Mouse (Mus musculus): ENCODE data around the gene Prim1.
A peak's percentile ranks its signal among the peaks of the same experiment; 100 is the strongest.

Gene Prim1

DNA sequence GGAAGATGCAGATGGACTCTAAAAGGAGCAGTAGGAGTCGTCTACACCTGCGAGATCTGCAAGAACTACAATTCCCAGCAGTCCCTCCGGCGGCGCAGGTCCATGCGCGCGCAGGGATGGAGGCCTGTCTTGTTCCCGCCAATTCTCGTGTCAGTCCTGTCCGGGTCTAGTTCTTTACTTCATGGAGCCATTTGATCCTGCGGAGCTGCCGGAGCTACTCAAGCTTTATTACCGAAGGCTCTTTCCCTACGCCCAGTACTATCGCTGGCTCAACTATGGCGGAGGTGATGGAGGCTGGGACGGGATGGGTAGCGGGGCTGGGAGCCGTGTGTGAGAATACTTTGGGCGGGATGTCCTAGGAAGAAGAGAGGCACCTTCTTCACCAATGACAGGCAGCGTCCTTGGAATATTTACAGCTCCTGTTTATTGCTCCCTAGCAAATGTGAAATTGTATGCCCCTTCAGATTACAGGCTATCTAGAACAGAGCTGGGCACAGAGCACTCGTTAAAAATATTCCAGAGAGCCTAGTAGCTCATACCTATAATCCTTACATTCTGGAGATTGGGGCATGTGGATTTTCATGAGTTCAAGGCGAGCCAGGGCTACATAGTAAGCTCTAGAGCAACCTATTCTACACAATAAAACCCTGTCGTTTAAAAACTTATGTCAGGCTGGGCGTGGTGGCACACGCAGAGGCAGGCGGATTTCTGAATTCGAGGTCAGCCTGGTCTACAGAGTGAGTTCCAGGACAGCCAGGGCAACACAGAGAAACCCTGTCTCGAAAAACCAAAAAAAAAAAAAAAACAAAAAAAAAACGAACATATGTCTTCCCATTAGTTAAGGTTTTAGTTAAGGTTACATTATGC, at the start of gene Prim1:
Gene Prim1 (plus strand): TSS at position 101 of the 867 bp plus-strand sequence.
- peak; percentile 87 for DNase-seq (ENCODE audit: low spot score)

DNA sequence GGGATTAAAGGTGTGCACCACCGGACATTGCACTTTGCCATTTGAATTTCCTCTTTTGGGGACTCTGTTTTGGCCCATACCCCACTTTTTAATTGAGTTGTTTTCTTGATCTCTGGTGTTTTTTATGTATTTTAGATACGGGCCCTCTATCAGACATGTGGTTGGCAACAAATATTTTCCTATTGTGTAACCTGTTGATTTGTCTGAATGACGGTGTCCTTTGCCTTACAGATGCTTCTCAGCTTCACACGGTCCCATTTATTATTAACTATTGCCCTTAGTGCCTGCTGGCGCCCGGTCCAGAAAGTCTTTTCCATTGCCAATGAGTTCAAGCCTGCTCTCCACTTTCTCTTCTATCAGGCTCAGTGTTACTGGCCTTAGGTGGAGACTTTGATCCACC, 48.5 kb upstream of the Prim1 start:
- no peak for DNase-seq (ENCODE audit: low spot score)

DNA sequence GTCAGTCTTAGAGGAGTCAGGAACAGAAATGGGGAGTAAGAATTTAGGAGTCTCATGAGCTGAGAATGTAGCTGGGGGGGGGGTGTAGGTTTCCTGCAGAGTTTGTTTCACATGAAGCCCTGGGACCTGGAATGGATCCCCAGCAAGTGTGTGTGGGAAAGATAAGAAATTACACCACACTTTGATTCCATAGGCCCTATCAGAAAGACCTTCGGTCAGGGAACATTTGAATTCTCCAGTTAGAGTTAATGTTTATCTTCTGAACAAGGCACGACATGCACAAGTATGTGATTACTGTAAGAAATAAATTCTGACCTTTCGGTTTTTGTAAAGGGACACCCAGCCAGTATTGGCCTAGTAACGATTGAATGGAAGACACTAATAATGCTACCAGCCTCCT, 45.1 kb upstream of the Prim1 start:
- no peak for DNase-seq (ENCODE audit: low spot score)

DNA sequence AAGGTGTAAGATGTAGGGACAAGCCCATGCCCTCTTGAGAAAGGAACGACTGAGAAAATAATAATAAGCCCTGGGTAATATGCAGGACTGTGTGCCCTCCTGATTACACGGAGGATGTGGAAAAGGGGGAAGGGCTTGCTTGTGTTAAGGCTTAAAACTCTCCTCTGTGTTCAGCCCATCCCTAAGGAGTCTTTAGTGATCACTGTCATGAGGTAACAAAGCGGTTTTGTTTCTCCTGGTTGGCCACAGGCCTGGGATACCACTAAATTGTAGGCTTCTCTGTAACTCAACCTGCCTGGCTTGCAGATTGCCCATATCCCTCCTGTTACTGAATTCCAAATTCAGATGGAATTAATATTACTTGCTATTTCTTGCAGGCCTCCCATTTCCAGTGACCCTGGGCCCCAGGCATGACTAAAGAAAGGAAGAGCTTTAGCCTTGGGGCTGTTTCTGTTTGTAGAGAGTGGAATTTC, 44.6 kb upstream of the Prim1 start:
- DNase-seq (ENCODE audit: low spot score), result no peak

DNA sequence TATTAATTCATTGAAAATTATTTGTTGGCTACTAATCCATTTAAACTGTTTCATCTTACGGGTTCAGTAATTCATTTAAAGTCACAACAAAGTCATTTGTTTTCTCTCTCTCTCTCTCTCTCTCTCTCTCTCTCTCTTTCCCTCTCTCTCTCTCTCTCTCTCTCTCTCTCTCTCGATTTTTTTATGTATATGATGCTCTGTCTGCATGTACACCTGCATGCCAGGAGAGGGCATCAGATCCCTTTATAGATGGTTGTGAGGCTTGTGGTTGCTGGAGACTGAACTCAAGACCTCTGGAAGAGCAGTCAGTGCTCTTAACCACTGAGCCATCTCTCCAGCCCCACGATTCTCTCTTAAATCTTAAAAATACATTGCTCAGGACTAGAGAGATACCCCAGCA, 43.8 kb upstream of the Prim1 start:
- DNase-seq (ENCODE audit: low spot score), result no peak

DNA sequence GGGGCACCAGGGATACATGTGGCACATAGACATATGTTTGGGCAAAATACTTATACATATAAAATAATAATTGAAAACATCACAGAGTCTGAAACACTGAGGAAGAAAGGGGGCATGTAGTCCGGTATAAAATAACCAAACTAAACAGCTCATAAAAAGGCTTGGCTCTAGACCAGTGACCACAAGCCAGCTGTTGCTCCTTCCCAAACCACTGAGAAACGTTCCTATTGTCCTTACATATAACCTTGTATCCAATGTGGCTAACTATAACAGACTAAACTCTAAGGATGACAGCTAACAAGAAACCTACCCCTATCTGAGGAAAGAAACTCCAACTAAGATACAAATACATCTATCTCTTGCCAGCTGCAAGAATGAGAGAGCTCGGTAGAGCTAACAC, 40.9 kb upstream of the Prim1 start:
- no peak for DNase-seq (ENCODE audit: low spot score)

DNA sequence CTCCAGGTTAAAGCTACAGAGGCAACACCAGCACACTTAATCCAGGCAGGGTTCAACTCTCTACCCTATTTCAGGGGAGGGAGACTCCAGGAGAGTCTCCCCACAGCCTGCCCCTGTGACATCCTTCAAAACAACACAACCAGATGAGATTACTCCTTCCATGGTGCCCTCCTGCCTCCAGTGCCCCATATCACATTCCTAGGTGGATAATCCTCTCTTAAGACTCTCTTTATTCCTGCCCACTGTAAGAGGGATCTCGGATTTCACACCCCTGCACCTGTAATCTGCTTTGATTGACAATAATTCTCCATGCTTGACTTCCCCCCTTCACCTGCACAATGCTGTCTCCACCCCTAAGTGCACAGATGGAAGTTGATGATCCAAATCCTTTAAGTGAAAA, 39.5 kb upstream of the Prim1 start:
- DNase-seq (ENCODE audit: low spot score), result no peak

DNA sequence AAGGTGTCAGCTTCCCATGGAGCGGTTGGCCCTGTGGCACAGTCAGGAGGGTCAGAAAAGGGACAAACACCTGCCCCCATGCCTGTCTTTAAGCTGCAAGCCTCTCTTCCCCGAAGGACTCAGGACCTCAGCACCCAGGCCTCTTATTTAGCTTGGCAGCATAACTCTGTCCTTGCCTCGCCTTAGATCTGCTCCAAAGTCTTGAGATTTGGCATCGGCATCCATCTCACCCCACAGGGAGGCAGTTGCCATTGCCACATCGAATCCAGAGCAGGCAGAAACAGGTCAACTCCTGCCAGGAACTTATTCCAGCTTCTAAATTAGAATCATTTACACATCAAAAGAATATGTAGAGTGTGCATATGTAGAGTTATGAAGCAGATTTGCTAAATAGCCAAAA, 30.3 kb upstream of the Prim1 start:
- no peak for DNase-seq (ENCODE audit: low spot score)

DNA sequence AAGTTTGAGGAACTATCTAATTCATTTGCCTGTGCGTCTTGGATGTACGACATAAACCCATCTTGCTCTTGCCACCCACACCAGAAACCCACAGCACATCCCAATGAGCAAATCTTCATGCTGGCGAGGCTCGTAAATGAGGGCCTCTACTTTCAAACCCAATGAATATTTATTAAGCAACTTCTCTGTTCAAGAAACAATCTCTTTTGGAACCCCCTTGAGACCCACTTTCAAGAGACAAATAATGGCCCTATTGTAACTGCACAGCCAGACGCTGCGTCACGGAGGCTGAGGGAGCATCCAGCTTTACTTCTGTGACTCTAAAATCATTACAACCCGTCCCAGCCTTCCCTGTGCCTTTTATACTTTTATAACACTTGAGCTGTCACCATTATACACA, 29.4 kb upstream of the Prim1 start:
- DNase-seq (ENCODE audit: low spot score), result peak; percentile 6

DNA sequence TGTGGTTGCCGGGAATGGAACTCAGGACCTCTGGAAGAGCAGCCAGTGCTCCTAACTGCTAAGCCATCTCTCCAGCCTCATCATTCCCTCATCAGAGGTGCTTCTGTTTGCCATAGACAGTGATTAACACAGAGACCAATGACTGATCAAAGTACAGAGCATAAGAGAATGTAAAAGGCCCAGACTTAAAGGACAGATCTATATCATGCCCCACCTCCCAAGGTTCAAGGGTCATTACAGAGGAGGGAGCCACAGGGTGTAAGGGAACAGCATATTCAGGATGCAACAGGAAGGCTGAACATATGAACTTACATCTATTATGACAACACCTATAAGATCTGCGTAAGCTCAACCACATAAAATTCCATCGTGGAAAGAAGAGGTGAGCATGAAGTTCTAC, 18.3 kb upstream of the Prim1 start:
- DNase-seq (ENCODE audit: low spot score), result no peak

DNA sequence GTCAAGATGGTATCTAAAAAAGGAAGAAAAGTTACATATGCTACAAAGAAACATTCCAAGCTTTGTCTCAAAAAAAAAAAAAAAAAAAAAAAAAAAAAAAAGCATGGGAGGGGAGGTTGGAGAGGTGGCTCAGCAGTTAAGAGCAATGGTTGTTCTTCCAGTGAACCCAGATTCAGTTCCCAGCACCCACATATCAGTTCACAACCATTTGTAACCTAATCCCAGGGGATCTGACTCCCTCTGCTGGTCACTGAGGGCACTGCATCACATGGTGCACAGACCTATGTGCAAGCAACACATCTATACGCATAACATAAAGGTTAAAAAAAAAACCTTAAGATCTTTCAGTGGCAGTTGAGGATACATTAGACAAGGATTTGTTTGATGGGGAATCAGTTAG, 16.7 kb upstream of the Prim1 start:
- no peak for DNase-seq (ENCODE audit: low spot score)

DNA sequence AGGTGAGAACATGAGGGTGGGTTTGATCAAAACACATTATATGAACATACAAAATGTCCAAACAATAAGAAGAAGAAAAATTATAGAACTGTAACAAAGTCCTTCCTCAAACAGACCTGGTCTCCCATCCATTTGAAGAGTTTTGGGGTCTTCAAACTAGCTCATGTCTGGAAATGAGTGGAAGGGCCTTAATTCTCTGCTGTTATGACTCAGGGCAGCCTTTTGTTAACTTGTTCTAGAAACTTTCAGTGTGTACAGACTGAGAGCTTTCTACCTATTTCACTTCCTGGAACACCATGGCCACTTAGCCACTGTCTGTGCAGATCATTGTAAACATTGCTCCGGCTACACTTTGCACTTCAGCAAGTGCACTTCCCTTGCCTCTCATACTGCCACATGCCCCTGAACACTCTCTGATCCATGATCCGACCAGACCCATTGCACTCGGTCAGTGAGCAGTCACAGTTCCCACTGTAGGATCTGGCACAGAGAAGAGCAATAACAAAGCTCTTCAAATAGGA, 11.6 kb upstream of the Prim1 start:
- DNase-seq (ENCODE audit: low spot score), result no peak

DNA sequence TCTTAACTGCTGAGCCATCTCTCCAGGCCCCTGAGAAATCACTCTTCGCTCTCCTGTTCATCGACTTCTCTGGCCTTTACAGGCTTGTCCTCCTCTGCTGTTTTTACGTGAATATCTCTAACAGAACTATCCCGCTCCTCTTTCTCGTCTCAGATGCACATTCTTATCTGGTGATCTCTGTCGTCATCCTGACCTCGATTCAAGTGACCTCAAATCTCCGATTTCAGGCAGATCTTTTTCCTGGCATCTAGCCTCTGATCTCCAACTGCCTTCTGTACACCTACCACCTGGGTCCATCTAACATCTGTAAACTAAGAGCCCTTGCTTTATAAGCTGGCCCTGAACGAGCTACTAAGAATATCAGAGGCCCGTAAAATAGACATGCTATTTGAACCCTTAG, 10.1 kb upstream of the Prim1 start:
- DNase-seq (ENCODE audit: low spot score), result no peak

DNA sequence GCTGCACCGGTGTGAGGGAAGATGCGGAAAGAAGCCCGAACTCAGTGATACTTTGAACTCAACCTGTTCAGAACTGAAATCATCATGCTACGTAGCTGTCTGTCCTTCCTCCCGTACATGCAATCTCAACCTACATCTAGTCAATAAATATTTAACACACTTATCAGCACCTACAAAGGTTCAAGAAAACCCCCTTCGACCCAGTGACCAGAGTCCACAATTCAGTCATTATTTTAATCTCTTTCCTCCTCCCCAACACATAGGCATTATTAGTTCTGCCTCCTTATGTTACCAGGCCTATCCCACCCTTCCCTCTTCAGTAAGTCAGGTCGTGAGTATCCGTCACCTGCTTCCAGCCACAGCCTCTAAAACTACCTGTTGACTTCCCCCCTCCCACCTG, 9.5 kb upstream of the Prim1 start:
- no peak for DNase-seq (ENCODE audit: low spot score)

DNA sequence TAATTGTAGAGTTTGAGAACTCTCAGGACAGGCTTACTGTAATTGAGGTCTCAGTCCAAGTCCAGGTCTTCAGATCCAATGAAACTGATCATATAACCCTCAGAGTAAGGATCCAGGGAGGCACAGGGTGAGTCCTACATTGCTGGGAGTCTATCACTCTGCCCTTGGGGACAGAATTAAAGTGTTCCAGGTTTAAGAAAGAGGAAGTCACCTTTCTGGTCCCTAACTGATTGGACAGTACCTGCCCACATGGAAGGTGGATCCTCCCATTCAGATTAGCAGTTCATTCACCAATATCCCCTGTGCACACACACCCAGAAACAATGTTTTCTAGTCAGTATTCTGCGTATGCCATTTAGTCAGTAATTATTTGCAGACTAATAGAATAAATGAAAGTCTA, 7.5 kb upstream of the Prim1 start, which contains the start of gene Hsd17b6:
Gene Hsd17b6 (minus strand): TSS at position 166 of the 400 bp plus-strand sequence.
- DNase-seq (ENCODE audit: low spot score), result no peak

DNA sequence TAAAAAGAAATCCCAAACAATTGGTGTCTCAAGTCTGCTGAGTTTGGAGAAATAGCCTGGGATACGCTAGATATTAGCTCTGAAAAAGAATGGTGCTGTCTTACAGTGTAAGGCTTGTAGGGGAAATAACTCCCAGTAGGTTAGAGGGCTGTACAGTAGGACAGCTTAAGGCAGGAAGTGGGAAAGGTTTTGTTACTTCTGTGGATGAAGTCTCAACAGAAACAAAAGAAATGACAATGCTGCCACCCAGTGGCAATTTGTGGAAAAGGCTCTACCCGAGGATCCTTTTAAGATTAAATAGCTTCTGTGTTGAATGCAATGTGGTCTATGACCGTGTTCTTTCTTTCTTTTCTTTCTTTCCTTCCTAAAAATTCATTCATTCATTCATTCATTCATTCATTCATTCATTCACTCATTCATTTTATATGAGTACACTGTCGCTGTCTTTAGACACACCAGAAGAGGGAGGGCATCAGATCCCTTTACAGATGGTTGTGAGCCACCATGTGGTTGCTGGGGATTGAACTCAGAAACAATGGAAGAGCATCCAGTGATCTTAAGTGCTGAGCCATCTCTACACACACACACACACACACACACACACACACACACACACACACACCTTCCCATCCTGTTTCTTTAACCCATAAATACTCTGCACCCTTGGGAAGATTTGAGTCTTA, 6.6 kb upstream of the Prim1 start:
- DNase-seq (ENCODE audit: low spot score), result peak; percentile 95

DNA sequence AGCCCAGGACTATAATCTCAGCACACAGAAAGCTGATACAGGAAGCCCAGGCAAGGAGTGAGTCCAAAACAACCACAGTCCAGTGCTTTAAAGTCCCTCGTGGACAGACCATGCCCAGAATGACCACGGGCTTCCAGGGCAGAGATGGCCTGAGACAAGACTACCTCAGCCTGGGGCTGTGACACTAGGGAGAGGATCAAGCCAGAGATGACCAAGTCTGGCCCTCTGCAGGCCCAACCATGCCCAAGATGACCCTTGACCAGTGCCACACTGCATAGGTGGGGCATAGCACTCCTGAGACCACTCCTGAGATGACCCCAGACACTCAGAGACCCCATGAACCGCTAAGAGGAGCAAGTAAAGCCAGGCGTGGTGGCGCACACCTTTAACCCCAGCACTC, 5.2 kb upstream of the Prim1 start:
- DNase-seq (ENCODE audit: low spot score), result no peak

DNA sequence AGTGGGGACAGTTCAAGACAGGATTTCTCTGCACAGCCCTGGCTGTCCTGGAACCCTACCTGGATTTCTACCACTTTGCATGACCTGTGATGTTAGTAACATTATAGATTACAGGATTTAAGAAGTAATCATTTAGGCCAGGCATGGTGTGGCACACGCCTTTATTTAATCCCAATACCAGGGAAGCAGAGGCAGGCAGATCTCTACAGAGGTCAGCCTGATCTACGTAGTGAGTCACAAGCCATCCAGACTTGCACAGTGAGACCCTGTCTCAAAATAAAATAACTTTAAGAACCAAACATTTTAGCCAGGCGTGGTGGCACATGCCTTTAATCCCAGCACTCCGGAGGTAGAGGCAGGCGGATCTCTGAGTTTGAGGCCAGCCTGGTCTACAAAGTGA, 7.2 kb downstream of the Prim1 start:
- DNase-seq (ENCODE audit: low spot score), result no peak

DNA sequence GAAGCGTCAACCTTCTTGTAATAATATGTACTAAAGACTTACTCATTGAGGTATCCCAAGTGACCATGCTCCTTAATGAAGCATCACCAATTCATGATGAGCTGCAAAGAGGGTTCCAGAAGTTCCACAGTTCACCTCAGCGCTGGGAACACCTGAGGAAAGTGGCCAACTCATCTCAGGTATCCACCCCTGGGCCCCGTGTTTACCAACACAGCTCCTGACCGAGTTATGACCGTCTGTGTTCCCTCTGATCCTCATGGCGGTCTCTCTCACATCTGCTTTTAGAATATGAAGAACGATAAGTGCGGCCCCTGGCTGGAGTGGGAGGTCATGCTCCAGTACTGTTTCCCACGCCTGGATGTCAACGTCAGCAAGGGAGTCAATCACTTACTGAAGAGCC, 8.5 kb downstream of the Prim1 start:
- no peak for DNase-seq (ENCODE audit: low spot score)

DNA sequence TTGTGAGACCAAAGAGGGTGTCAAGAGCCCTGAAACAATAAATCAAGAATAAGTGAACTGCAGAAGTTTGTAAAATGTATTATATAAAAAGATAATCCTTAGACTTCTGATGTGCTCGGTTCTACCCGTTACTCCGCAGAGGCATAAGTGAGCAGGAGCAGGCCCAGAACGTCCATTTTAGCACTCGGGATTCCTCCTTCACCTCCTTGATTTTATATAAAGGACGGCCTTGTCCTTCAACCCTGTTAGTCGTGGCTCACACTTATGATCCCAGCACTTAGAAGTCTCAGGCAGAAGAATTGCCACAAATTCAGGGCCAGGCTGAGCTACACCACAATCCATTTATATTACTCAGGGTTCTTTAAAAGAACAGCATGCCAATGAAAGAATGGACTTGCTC, 15.0 kb downstream of the Prim1 start:
- DNase-seq (ENCODE audit: low spot score), result no peak

DNA sequence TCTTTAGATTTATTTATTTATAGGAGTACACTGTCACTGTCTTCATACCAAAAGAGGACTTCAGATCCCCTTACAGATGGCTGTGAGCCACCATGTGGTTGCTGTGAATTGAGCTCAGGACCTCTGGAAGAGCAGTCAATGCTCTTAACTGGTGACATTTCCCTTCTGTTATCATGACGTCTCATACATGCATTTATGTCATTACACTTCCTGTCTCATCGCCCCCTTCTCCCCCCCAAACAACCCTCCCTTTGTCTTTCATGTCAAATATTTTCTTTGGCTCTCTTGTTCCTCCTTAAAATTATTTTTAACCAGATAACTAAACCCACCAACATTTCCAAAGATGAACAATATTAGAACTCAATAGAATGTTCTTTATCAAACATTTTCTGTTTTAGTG, 15.9 kb downstream of the Prim1 start:
- no peak for DNase-seq (ENCODE audit: low spot score)

DNA sequence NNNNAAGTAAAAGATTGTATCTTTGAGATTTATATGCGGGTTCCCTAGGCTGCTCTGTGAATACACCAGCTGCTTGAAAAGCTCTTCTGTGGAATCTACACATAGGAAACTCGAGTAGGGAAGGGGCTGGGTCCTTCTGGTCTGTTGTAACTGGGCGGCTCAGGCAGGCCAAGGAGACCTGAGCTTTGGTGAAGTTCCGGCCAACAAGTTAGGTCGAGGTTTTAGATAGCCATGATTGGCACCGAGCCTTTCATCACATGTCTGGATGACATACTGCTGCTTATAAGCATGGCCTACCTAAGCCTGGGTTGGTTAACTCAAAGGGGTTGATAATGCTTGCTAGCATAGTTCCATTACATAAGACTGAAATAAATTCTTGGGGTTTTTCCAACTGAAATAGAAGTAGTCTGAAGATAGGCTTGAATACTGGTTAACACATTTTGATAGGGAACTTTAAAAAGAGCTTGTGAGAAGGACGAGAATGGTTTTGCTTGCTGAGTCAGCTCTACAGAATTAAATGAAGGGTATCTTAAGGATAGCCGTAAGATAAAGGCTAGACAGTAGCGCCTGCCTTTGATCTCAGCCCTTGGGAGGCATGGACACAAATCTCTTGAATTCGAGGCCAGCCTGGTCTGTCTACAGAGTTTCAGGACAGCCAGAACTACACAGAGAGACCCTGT, 21.9 kb downstream of the Prim1 start:
- DNase-seq (ENCODE audit: low spot score), result peak; percentile 24

DNA sequence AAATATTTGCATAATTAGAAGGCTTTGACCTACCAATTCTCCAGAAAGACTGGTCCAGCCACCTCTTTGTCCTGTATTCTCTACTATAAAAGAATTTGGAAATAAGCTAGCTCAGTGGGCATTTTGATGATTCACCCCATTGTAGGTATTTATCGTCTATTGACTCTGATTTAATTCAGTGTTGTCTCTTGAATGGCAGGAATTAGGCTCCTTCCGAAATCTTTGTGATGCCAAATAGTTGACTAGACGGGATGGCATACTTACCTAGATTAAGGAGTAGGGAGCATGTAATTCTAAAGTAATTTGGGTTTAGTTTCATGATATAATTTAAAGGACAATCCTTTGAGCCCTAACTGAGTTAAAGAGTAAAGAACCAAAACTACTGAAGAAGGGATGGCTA, 23.0 kb downstream of the Prim1 start:
- no peak for DNase-seq (ENCODE audit: low spot score)
